Mouse (Mus musculus) heart, embryonic 11.5 days (tissue): Measurements from ENCODE around the gene E030030I06Rik. TPM values are rescaled to one million over a fixed set of nuclear protein-coding genes. Genes with fewer than 3 reads are reported as not detected.
"Not testable (repeated sequence)": the region's sequence is repeated elsewhere in the genome, so short reads cannot be mapped to it uniquely, and the experiment has no call there.

Source experiments
- ATAC-seq: fragments of 200-750 bp; cut with Nextera tagmentation; replicated peaks from 2 replicates; pipeline ENCODE4 v1.8.0; 2017; ENCODE audit warnings: moderate library complexity; ENCODE audit not compliant: insufficient number of reproducible peaks, low FRiP score, low TSS enrichment
- H3K27ac ChIP-seq: fragments of 300-500 bp; sonication (generic); 2 replicates; pipeline ENCODE4 v1.5.1; 2014; ENCODE audit warnings: mild to moderate bottlenecking, low read depth, low read length
- H3K27me3 ChIP-seq: fragments of 300-500 bp; sonication (generic); 2 replicates; pipeline ENCODE4 v1.6.1; 2014; ENCODE audit warnings: mild to moderate bottlenecking, low read length, mixed read lengths; ENCODE audit not compliant: control insufficient read depth, insufficient read depth
- H3K36me3 ChIP-seq: fragments of 300-500 bp; sonication (generic); 2 replicates; pipeline ENCODE4 v1.6.1; 2014; ENCODE audit warnings: mild to moderate bottlenecking, low read length, moderate library complexity, mixed read lengths; ENCODE audit not compliant: control insufficient read depth, insufficient read depth
- H3K4me1 ChIP-seq: fragments of 300-500 bp; sonication (generic); 2 replicates; pipeline ENCODE4 v1.6.1; 2014; ENCODE audit warnings: low read length; ENCODE audit not compliant: control insufficient read depth, insufficient read depth
- H3K4me2 ChIP-seq: fragments of 300-500 bp; sonication (generic); 2 replicates; pipeline ENCODE4 v1.6.1; 2014; ENCODE audit warnings: mild to moderate bottlenecking, moderate library complexity
- H3K4me3 ChIP-seq: fragments of 300-500 bp; sonication (generic); 2 replicates; pipeline ENCODE4 v1.5.1; 2014; ENCODE audit warnings: low read depth, low read length
- H3K9ac ChIP-seq: fragments of 300-500 bp; sonication (generic); 2 replicates; pipeline ENCODE4 v1.6.1; 2014; ENCODE audit warnings: mild to moderate bottlenecking, low read depth, low read length, moderate library complexity
- H3K9me3 ChIP-seq: fragments of 300-500 bp; sonication (generic); replicated peaks from 2 replicates; pipeline ENCODE4 v1.6.1; 2016; ENCODE audit warnings: low read length; ENCODE audit not compliant: control insufficient read depth
- WGBS: fragments of 180-500 bp; shearing (Covaris S2); extraction: QIAGEN DNeasy Blood & Tissue Kit; methylation state at CpG from one replicate; pipeline ENCODE4 v1.1.7; 2014; ENCODE audit not compliant: insufficient replicate concordance; 5-methylcytosine and 5-hydroxymethylcytosine counted together
- polyA plus RNA-seq: library from polyadenylated mRNA; unstranded; fragments of >200 nt; fragmentation: Nextera tagmentation; extraction: Ambion mirVana; gene quantifications from 2 replicates; pipeline ENCODE4 v1.2.1, GENCODE M21; 2014

E030030I06Rik gene
- polyA plus RNA-seq, 1 experiment from 2014 or later = 19.8 TPM

DNA sequence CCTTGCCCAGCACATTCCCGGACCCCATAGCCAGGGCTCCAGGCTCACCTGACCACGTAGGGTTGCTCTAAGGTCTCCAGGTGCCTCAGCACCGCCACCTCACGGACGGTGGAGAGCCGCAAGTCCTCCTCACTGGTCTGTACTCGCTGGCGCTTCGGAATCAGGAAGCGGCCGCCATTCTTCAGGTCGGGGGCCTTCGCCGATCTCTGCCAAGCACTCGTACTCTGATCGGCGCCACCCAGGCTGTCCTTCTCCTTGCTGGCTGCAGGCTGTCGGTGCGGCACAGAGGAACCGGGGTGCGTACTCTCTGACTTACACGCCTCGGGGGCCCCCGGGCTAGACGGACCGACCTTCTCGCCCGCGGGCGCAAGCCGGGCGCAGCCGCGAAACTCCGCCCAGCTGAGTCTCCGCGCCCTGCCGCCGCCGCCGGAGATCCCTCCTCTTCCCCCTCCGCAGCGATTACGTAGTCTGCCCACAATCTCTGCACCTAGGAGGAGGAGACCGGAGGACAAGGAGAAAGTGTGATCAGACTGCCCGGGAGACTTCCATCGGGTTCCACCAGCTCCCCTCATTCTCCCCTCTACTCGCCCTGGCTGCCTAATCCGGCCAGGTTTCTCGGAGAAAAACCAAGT, 513 bp downstream of the E030030I06Rik start:
- peak; percentile 81 for ATAC-seq
- H3K27me3 ChIP-seq = peaks cover 26% of the 10 kb centered on the region
- H3K27ac ChIP-seq = peak overlapping the region; percentile 36; the same call in 1 of the 2 replicates
- no peaks in the 10 kb centered on the region for H3K9me3 ChIP-seq
- H3K4me1 ChIP-seq = peaks cover 6% of the 10 kb centered on the region
- peak overlapping the region; percentile 74 for H3K9ac ChIP-seq
- no peaks in the 10 kb centered on the region for H3K36me3 ChIP-seq
- WGBS = under 1% methylated on average over 47 of the region's 50 CpGs
- peak overlapping the region; percentile 71 for H3K4me3 ChIP-seq
- H3K4me2 ChIP-seq = peak overlapping the region; percentile 95

DNA sequence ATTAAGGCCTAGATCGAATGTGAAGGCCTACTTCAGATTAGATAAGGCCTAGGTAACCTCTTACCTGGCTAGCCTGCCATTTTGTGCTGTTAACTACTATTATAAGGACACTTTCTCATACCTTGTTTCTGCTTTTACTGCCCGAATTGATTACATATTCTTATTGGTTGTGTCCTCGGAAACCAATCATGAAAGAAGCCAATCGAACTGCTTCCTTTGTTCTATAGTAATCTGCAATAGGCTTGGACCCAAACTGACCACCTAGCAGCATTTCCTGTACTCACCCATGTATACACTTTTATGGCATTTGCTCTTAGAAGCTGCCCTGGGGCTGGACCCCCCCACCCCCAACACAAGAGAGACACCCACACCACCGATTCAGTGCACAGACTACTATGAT, 6.1 kb downstream of the E030030I06Rik start:
- no peak overlapping the region for H3K27ac ChIP-seq
- H3K4me1 ChIP-seq = no peaks in the 10 kb centered on the region
- no peaks in the 10 kb centered on the region for H3K36me3 ChIP-seq
- H3K9ac ChIP-seq = no peak overlapping the region
- H3K4me2 ChIP-seq = no peak overlapping the region
- ATAC-seq = no peak
- H3K27me3 ChIP-seq = no peaks in the 10 kb centered on the region
- 72% methylated on average over 5 of the region's 5 CpGs for WGBS
- H3K9me3 ChIP-seq = no peaks in the 10 kb centered on the region
- H3K4me3 ChIP-seq = no peak overlapping the region

DNA sequence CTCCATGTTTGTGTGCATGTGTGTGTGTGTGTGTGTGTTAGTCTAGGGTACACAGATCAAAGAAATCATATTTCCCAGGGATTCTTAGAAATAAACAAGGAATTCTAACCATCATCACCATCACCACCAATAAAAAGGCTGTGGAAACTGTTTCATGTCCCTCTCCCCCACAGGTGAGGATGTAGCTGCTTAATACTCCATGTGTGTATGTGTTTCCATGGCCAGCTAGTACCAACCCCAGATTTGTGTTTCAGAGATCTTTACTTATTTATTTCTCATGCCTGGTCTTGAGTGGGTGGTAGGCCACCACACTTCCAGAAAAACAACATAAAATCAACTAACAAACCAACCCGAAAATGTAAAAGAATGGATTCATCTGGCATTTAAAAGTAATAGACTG, 6.9 kb downstream of the E030030I06Rik start:
- ATAC-seq, H3K36me3 ChIP-seq, H3K27ac ChIP-seq, H3K4me3 ChIP-seq, H3K9ac ChIP-seq, H3K4me1 ChIP-seq, H3K9me3 ChIP-seq, H3K27me3 ChIP-seq, H3K4me2 ChIP-seq: not testable (repeated sequence)
- WGBS = 78% methylated on average over 1 of the region's 1 CpGs

DNA sequence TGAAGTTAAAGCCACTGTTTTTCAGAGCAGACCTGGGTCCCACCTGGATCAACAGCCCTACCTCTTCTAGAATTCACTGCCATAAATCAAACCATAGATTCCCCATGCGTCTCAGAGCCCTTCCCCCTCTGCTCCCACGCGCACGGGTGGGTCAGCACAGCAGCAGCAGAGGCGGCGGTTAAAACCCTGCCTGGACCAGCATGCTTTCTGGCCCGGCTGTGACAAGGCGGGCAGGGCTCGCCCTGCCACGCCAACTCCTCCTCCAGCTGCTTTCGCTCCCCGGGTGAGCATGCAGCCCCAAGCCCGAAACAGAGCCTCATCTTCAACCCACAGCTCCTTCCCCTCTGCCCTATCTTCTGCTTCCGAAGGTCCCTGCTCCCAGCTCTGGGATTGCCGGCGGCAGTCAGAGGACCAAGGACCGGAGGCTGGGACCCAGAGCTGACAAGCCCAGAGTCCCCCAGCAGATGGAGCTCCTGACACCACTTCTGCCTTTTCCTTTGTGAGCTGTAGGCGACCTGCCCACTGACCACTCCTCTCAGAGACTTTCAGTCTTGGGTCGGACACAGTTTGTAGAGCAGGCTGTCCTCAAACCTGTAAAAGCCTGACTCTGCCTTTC, 8.3 kb downstream of the E030030I06Rik start:
- H3K27ac ChIP-seq = no peak overlapping the region
- no peaks in the 10 kb centered on the region for H3K27me3 ChIP-seq
- no peak; the same call in 1 of the 2 replicates for ATAC-seq
- peak overlapping the region; percentile 58 for H3K9ac ChIP-seq
- no peaks in the 10 kb centered on the region for H3K36me3 ChIP-seq
- WGBS = under 1% methylated on average over 19 of the region's 19 CpGs
- H3K4me2 ChIP-seq = peak overlapping the region; percentile 62
- no peaks in the 10 kb centered on the region for H3K9me3 ChIP-seq
- peak overlapping the region; percentile 32 for H3K4me3 ChIP-seq
- H3K4me1 ChIP-seq = no peaks in the 10 kb centered on the region

DNA sequence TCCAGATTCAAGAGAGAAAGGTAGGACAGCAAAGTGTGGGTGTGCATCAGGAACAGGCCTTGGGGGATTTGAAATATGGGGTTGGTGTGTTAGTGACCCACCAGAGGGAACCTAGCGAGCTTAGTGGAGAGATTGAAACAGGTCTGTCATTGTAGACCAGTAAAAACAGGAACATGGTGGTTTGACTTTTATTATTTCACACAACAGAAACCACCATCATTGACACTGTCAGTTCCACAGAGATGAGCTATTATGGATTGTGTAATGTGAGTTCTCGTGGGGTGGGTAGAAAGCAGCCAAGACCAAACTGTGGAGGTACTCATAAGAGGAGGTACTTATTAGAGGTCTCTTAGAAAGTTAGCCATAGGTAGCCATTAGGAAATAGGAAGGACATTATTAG, 74.5 kb downstream of the E030030I06Rik start:
- no peak overlapping the region for H3K9ac ChIP-seq
- no peaks in the 10 kb centered on the region for H3K9me3 ChIP-seq
- H3K4me2 ChIP-seq = no peak overlapping the region
- H3K27ac ChIP-seq = no peak overlapping the region
- no peaks in the 10 kb centered on the region for H3K4me1 ChIP-seq
- H3K36me3 ChIP-seq = no peaks in the 10 kb centered on the region
- H3K4me3 ChIP-seq = no peak overlapping the region
- no peaks in the 10 kb centered on the region for H3K27me3 ChIP-seq
- WGBS = 88% methylated on average over 2 of the region's 2 CpGs
- no peak for ATAC-seq

DNA sequence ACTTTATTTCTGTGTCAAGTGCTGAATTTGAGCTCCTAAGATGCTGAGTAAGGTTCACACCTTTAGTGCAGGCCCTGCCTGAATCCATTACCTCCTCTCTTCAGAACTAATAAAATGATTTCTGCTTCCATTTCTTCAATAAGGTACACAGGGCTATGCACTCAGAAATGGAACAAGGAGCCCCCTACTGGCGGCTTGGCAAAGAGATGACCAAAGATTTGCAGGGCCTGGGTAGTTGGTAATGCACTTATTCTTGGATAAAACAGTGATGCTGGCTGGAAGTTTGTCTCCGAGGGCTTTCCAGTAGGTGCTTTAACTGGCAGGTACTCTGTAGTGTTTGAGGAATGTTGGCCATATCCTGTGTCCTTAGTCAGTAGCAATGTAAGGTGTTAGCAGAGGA, 76.3 kb downstream of the E030030I06Rik start:
- Histone ChIP-seq H3K9me3 (no peaks in the 10 kb centered on the region), H3K36me3 (no peaks in the 10 kb centered on the region), H3K4me2 (no peak overlapping the region), H3K27ac (no peak overlapping the region), H3K4me1 (no peaks in the 10 kb centered on the region), H3K27me3 (no peaks in the 10 kb centered on the region), H3K4me3 (no peak overlapping the region), H3K9ac (no peak overlapping the region)
- WGBS = 55% methylated on average over 2 of the region's 2 CpGs
- no peak for ATAC-seq

DNA sequence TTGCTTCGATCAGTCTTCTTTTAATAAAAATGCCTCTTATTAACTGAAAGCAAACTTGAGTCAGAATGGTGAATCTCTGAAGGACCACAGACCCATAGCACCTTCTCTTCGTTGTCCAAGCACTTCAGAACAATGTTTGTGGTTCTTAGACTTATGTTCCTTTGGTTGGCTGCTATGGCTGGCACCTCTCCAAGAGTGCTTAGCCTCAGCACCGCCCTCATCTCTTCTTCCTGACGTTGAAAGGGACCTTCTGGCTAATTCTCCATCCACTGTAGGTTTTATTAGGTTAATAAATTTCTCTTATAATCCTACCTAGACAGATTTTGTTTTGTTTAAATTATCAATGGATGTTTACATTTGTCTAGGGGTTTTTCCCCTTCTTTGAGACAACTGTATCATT, 78.5 kb downstream of the E030030I06Rik start:
- no peaks in the 10 kb centered on the region for H3K9me3 ChIP-seq
- H3K36me3 ChIP-seq = no peaks in the 10 kb centered on the region
- no peaks in the 10 kb centered on the region for H3K4me1 ChIP-seq
- H3K27me3 ChIP-seq = no peaks in the 10 kb centered on the region
- no peak overlapping the region for H3K27ac ChIP-seq
- H3K4me3 ChIP-seq = no peak overlapping the region
- no peak for ATAC-seq
- H3K9ac ChIP-seq = no peak overlapping the region
- WGBS = 69% methylated on average over 4 of the region's 4 CpGs
- no peak overlapping the region for H3K4me2 ChIP-seq

DNA sequence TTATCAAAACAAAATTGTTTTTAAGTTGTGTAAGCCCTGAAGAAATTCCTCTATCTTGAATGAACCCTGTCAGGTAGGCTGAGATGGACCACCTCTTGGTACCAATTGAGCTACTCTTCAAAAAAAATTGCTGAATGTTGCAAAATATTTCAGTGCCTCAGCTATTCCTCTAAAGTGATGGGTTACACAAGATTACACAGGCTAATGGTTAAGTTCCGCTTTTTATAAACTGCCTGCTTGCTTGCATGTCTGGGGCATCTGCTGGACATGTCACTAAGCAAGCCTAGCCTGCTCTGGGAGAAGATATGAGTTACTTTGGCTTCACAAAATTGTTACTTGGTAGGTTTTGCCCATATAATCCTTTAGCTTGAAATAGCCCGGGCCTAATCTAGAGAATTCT, 78.9 kb downstream of the E030030I06Rik start:
- H3K4me3 ChIP-seq = no peak overlapping the region
- ATAC-seq = no peak
- H3K9me3 ChIP-seq = no peaks in the 10 kb centered on the region
- WGBS = 86% methylated on average over 2 of the region's 2 CpGs
- no peak overlapping the region for H3K9ac ChIP-seq
- H3K4me1 ChIP-seq = no peaks in the 10 kb centered on the region
- no peak overlapping the region for H3K4me2 ChIP-seq
- no peaks in the 10 kb centered on the region for H3K36me3 ChIP-seq
- H3K27ac ChIP-seq = no peak overlapping the region
- H3K27me3 ChIP-seq = no peaks in the 10 kb centered on the region

DNA sequence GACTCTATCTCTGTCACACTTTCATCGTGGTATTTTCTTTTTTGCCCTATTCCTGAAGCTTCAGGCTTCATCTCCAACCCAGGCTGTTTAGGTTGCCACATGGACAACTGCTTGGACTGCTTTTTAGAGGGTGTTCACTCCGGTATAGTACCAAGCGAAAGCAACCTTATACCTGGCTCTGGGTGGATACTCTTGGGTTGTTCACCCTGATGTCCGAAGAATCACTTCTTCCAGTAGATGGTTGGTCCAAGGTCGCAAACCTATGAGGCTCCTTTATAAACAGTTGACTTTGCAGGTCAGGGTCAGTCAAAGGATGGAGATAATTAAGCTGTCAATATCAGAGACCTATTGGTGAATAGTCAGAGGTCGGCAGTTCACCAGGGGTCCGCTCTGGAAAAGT, 81.1 kb downstream of the E030030I06Rik start, which contains the start of gene 4930444G20Rik:
Gene 4930444G20Rik, minus strand, starts transcription at position 101 of the 400 bp plus-strand sequence.
- H3K27me3 ChIP-seq = not testable (repeated sequence)
- 81% methylated on average over 7 of the region's 7 CpGs for WGBS

More for the DNA sequence above, 81.1 kb downstream of the E030030I06Rik start, which contains the start of gene 4930444G20Rik:
- ATAC-seq, H3K27ac ChIP-seq, H3K4me1 ChIP-seq, H3K9me3 ChIP-seq, H3K9ac ChIP-seq, H3K4me3 ChIP-seq, H3K36me3 ChIP-seq, H3K4me2 ChIP-seq: not testable (repeated sequence)
